Comparison of ENCODE assay signal across 10 mouse cellular contexts in the genomic region with DNA sequence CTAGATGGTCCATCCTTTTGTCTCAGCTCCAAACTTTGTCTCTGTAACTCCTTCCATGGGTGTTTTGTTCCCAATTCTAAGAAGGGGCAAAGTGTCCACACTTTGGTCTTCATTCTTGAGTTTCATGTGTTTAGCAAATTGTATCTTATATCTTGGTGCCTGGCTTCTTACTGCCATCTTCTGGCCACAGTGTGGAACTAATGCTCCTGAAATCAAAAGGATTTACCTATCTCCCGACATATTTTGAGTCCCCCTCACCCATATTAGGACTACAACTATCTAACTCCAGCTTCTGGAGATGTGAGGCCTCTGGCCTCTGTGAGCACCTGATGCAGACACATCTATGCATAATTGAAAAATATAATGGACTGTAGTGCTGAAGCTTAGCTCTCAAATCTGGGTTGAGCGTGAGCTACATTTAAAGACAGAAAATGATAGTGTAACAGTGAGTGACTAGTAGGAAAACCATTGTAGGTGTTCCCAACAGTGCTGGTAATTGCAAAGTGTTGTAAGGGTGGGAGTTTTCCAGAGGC. TPM values are rescaled to one million over a fixed set of nuclear protein-coding genes. Genes with fewer than 3 reads are reported as not detected.
DNase-seq lines count a peak whose midpoint lies in the region; ATAC-seq and TF ChIP-seq lines count a peak whose summit lies in the region.
"Had no signal": no experiment of that assay in that cellular context is flagged by ENCODE, and none has a peak within 500 bp of the region (broad histone marks: within the 10 kb centered on the region; RNA-seq: fewer than 3 reads in every experiment).

No protein-coding gene starts in this region.

- H3K4me2 ChIP-seq in heart, embryonic 12.5 days, result no peak overlapping the region
- no peak overlapping the region for H3K4me2 ChIP-seq in lung, embryonic 14.5 days
- H3K4me2 ChIP-seq: midbrain, embryonic 12.5 days had no signal

- no peak for DNase-seq in heart, adult 2 months
- peak; percentile 22 to 44 for DNase-seq in spleen, adult 2 months (ENCODE audit: low read depth in 1 of 2, low spot score in 2 of 2)
- no peak for DNase-seq in spleen, postnatal 10 days (ENCODE audit: low spot score in 2 of 2)
- peak; percentile 77 for DNase-seq in lung, embryonic 14.5 days
- peak; percentile 67 for DNase-seq in thymus, postnatal 0 days (ENCODE audit: low spot score)
- no peak for DNase-seq in ovary, postnatal 10 days (ENCODE audit: low spot score)

- no peak overlapping the region for H3K27ac ChIP-seq in heart, adult 2 months
- no peak overlapping the region for H3K27ac ChIP-seq in heart, embryonic 12.5 days (ENCODE audit: poor library complexity, severe bottlenecking)
- H3K27ac ChIP-seq in spleen, adult 2 months (ENCODE audit: insufficient read depth, low read length), result no peak overlapping the region
- H3K27ac ChIP-seq in lung, embryonic 14.5 days (ENCODE audit: low read depth), result no peak overlapping the region
- H3K27ac ChIP-seq: midbrain, embryonic 12.5 days had no signal

- no peaks in the 10 kb centered on the region for H3K36me3 ChIP-seq in heart, adult 2 months (ENCODE audit: control insufficient read depth, insufficient read depth, low read length)
- H3K36me3 ChIP-seq in heart, embryonic 12.5 days, result peaks cover 24% of the 10 kb centered on the region
- no peaks in the 10 kb centered on the region for H3K36me3 ChIP-seq in spleen, adult 2 months (ENCODE audit: control insufficient read depth, insufficient read depth, low read length)
- peaks cover 23% of the 10 kb centered on the region for H3K36me3 ChIP-seq in lung, embryonic 14.5 days (ENCODE audit: insufficient read depth)

- no peak for TF ChIP-seq EP300 in heart, adult 2 months (IDR thresholded peaks at IDR 0.05; ENCODE audit: insufficient read depth, low read depth, low read length)

- no peak for TF ChIP-seq POLR2A in heart, adult 2 months (IDR thresholded peaks at IDR 0.05; ENCODE audit: insufficient read depth, low read depth, low read length)
- no peak for TF ChIP-seq POLR2A in spleen, adult 2 months (IDR thresholded peaks at IDR 0.05; ENCODE audit: low read depth, low read length)

- no peaks in the 10 kb centered on the region for H3K79me2 ChIP-seq in heart, adult 2 months (replicated peaks; ENCODE audit: control insufficient read depth, insufficient read depth, low read length)

- WGBS in heart, adult 2 months, result 45% methylated on average over 2 of the region's 2 CpGs
- WGBS in heart, embryonic 12.5 days, result 43% methylated on average over 2 of the region's 2 CpGs
- 48% methylated on average over 2 of the region's 2 CpGs for WGBS in spleen, adult 2 months
- 42% methylated on average over 2 of the region's 2 CpGs for WGBS in lung, embryonic 14.5 days

- H3K9ac ChIP-seq in heart, adult 2 months (ENCODE audit: low read depth, low read length), result no peak overlapping the region
- no peak overlapping the region for H3K9ac ChIP-seq in heart, embryonic 12.5 days
- no peak overlapping the region for H3K9ac ChIP-seq in lung, embryonic 14.5 days
- H3K9ac ChIP-seq: midbrain, embryonic 12.5 days had no signal

- intact Hi-C loops in heart, adult 2 months (cut with DNase I), result loop anchor here (1.0 kb wide), 2 partner anchors 34 to 122 kb away; no protein-coding TSS in a partner anchor

- H3K9me3 ChIP-seq in heart, embryonic 12.5 days (replicated peaks), result no peaks in the 10 kb centered on the region
- no peaks in the 10 kb centered on the region for H3K9me3 ChIP-seq in lung, embryonic 14.5 days (ENCODE audit: low read depth, low read length)
- H3K9me3 ChIP-seq: midbrain, embryonic 12.5 days had no signal

- peak; percentile 73 for TF ChIP-seq CTCF in heart, adult 2 months (IDR thresholded peaks at IDR 0.05)
- no peak; the same call in 1 of the 2 replicates for TF ChIP-seq CTCF in spleen, adult 2 months (IDR thresholded peaks at IDR 0.05; ENCODE audit: extremely low read depth, insufficient read depth, insufficient read length, insufficient replicate concordance)
- TF ChIP-seq CTCF in lung, embryonic 14.5 days (IDR thresholded peaks at IDR 0.05; ENCODE audit: low read depth), result peak; percentile 71

- H3K4me3 ChIP-seq in heart, adult 2 months, result no peak overlapping the region
- no peak overlapping the region for H3K4me3 ChIP-seq in heart, embryonic 12.5 days
- H3K4me3 ChIP-seq in spleen, adult 2 months (ENCODE audit: extremely low read depth, insufficient read depth, insufficient read length), result no peak overlapping the region
- H3K4me3 ChIP-seq in lung, embryonic 14.5 days (ENCODE audit: low read depth, low read length), result no peak overlapping the region
- H3K4me3 ChIP-seq: midbrain, embryonic 12.5 days had no signal

- H3K27me3 ChIP-seq in heart, adult 2 months (ENCODE audit: control insufficient read depth, insufficient read depth, low read length), result no peaks in the 10 kb centered on the region
- H3K27me3 ChIP-seq in heart, embryonic 12.5 days (replicated peaks), result 0 out of 2 replicates have a peak, but pooled peaks cover 3% of the 10 kb centered on the region
- no peaks in the 10 kb centered on the region for H3K27me3 ChIP-seq in spleen, adult 2 months (ENCODE audit: control insufficient read depth, insufficient read depth, low read length)
- no peaks in the 10 kb centered on the region for H3K27me3 ChIP-seq in lung, embryonic 14.5 days (ENCODE audit: insufficient read depth, low read length)
- H3K27me3 ChIP-seq: midbrain, embryonic 12.5 days had no signal

- H3K4me1 ChIP-seq in heart, adult 2 months (ENCODE audit: control insufficient read depth, insufficient read depth, low read length), result no peaks in the 10 kb centered on the region
- peaks cover 8% of the 10 kb centered on the region; the same call in 1 of the 2 replicates for H3K4me1 ChIP-seq in heart, embryonic 12.5 days (replicated peaks)
- peaks cover 6% of the 10 kb centered on the region; the same call in 1 of the 2 replicates for H3K4me1 ChIP-seq in spleen, adult 2 months (ENCODE audit: control insufficient read depth, insufficient read depth, insufficient read length)
- no peaks in the 10 kb centered on the region for H3K4me1 ChIP-seq in lung, embryonic 14.5 days (ENCODE audit: insufficient read depth)
- H3K4me1 ChIP-seq: midbrain, embryonic 12.5 days had no signal

- no peak for ATAC-seq in heart, embryonic 12.5 days (ENCODE audit: insufficient number of reproducible peaks, low FRiP score)
- peak; percentile 72 for ATAC-seq in common myeloid progenitor, adult 5-6 weeks (replicated peaks; ENCODE audit: low read depth, poor library complexity, severe bottlenecking)
- no peak for ATAC-seq in lung, embryonic 14.5 days (ENCODE audit: insufficient read depth)

RNA-seq across cellular contexts. Expression of a gene that starts 27.4 kb away (rescaled TPM):
- total RNA-seq in heart, adult 2 months (2021), result 10 to 100 TPM; 15.7 to 21.1 TPM
- 25.0 and 31.9 TPM in 2 replicates for polyA plus RNA-seq in heart, adult 2 months (2012; rRNA removed)
- polyA plus RNA-seq in heart, embryonic 12.5 days (2016; fragmentation: Nextera tagmentation; extraction: Ambion mirVana), result 11.1 and 11.7 TPM in 2 replicates
- 10.4 TPM in 2 replicates for polyA plus RNA-seq in spleen, adult 2 months (2012; rRNA removed)
- 0.14 TPM in 1 of 2 replicates, not detected in the other for total RNA-seq in common myeloid progenitor, adult 5-6 weeks (2017)
- polyA plus RNA-seq in lung, embryonic 14.5 days (2014; fragmentation: Nextera tagmentation; extraction: Ambion mirVana), result 16.1 and 18.4 TPM in 2 replicates
- 3.3 and 3.8 TPM in 2 replicates for polyA plus RNA-seq in thymus, postnatal 0 days (2015; fragmentation: Nextera tagmentation; extraction: Ambion mirVana)

RNA-seq across cellular contexts. Expression of a gene that starts 39.2 kb away (rescaled TPM):
- total RNA-seq in heart, adult 2 months (2021), result not detected
- polyA plus RNA-seq in heart, adult 2 months (2012; rRNA removed), result not detected in 2 replicates
- not detected in 2 replicates for polyA plus RNA-seq in heart, embryonic 12.5 days (2016; fragmentation: Nextera tagmentation; extraction: Ambion mirVana)
- polyA plus RNA-seq in spleen, adult 2 months (2012; rRNA removed), result not detected in 2 replicates
- not detected in 2 replicates for total RNA-seq in common myeloid progenitor, adult 5-6 weeks (2017)
- not detected in 2 replicates for polyA plus RNA-seq in lung, embryonic 14.5 days (2014; fragmentation: Nextera tagmentation; extraction: Ambion mirVana)
- polyA plus RNA-seq in thymus, postnatal 0 days (2015; fragmentation: Nextera tagmentation; extraction: Ambion mirVana), result not detected in 2 replicates
- total RNA-seq: heart, postnatal 36 days had no signal
- polyA plus RNA-seq: midbrain, embryonic 12.5 days had no signal

RNA-seq across cellular contexts. Expression of a gene that starts 40.2 kb away (rescaled TPM):
- total RNA-seq in heart, adult 2 months (2021), result 100 to 1,000 TPM; 218 to 235 TPM
- 41.4 and 59.3 TPM in 2 replicates for polyA plus RNA-seq in heart, adult 2 months (2012; rRNA removed)
- polyA plus RNA-seq in heart, embryonic 12.5 days (2016; fragmentation: Nextera tagmentation; extraction: Ambion mirVana), result 715 and 742 TPM in 2 replicates
- polyA plus RNA-seq in spleen, adult 2 months (2012; rRNA removed), result 10.2 and 16.4 TPM in 2 replicates
- 126 and 146 TPM in 2 replicates for total RNA-seq in common myeloid progenitor, adult 5-6 weeks (2017)
- polyA plus RNA-seq in lung, embryonic 14.5 days (2014; fragmentation: Nextera tagmentation; extraction: Ambion mirVana), result 599 and 638 TPM in 2 replicates
- polyA plus RNA-seq in thymus, postnatal 0 days (2015; fragmentation: Nextera tagmentation; extraction: Ambion mirVana), result 808 and 867 TPM in 2 replicates

RNA-seq across cellular contexts. Expression of a gene that starts 40.3 kb away (rescaled TPM):
- 10 to 100 TPM; 11.1 to 11.8 TPM for total RNA-seq in heart, adult 2 months (2021)
- 7.0 and 9.2 TPM in 2 replicates for polyA plus RNA-seq in heart, adult 2 months (2012; rRNA removed)
- 14.6 and 16.3 TPM in 2 replicates for polyA plus RNA-seq in heart, embryonic 12.5 days (2016; fragmentation: Nextera tagmentation; extraction: Ambion mirVana)
- 5.1 and 5.2 TPM in 2 replicates for polyA plus RNA-seq in spleen, adult 2 months (2012; rRNA removed)
- 14.9 and 19.0 TPM in 2 replicates for total RNA-seq in common myeloid progenitor, adult 5-6 weeks (2017)
- polyA plus RNA-seq in lung, embryonic 14.5 days (2014; fragmentation: Nextera tagmentation; extraction: Ambion mirVana), result 9.3 and 10.6 TPM in 2 replicates
- 18.6 and 19.0 TPM in 2 replicates for polyA plus RNA-seq in thymus, postnatal 0 days (2015; fragmentation: Nextera tagmentation; extraction: Ambion mirVana)

RNA-seq across cellular contexts. Expression of a gene that starts 48.7 kb away (rescaled TPM):
- 1 to 10 TPM; 8.0 to 9.0 TPM for total RNA-seq in heart, adult 2 months (2021)
- 10.0 and 13.9 TPM in 2 replicates for polyA plus RNA-seq in heart, adult 2 months (2012; rRNA removed)
- 17.9 and 19.6 TPM in 2 replicates for polyA plus RNA-seq in heart, embryonic 12.5 days (2016; fragmentation: Nextera tagmentation; extraction: Ambion mirVana)
- 16.2 and 17.0 TPM in 2 replicates for polyA plus RNA-seq in spleen, adult 2 months (2012; rRNA removed)
- 20.6 and 22.5 TPM in 2 replicates for total RNA-seq in common myeloid progenitor, adult 5-6 weeks (2017)
- 24.5 and 27.6 TPM in 2 replicates for polyA plus RNA-seq in lung, embryonic 14.5 days (2014; fragmentation: Nextera tagmentation; extraction: Ambion mirVana)
- 23.4 and 28.4 TPM in 2 replicates for polyA plus RNA-seq in thymus, postnatal 0 days (2015; fragmentation: Nextera tagmentation; extraction: Ambion mirVana)

Comparison
In these comparisons a context has a peak if more than half of its experiments do, and no peak if none do; other contexts are left out.
1. DNase-seq: peak in spleen, adult 2 months (2 of 2), lung, embryonic 14.5 days (single experiment) and thymus, postnatal 0 days (single experiment); none in heart, adult 2 months (0 of 2), spleen, postnatal 10 days (0 of 2) and ovary, postnatal 10 days (single experiment).